Mouse (Mus musculus): ENCODE data around the gene Acvr1c. TPM values are rescaled to one million over a fixed set of nuclear protein-coding genes. Genes with fewer than 3 reads are reported as not detected.

The Acvr1c gene
- total RNA-seq (2014; rRNA removed; ENCODE audit: low replicate concordance), result 0.31 and 0.46 TPM in 2 replicates
- polyA plus RNA-seq (2015; fragmentation: Nextera tagmentation; extraction: Ambion mirVana), result 0.51 and 0.53 TPM in 2 replicates

- TF ChIP-seq EP300 (IDR thresholded peaks at IDR 0.05; ENCODE audit: low read depth) (no peak), CTCF (IDR thresholded peaks at IDR 0.05; ENCODE audit: low read depth) (no peak)
- H3K27ac ChIP-seq (ENCODE audit: low read depth), result no peak within 1 kb of the TSS
- H3K4me2 ChIP-seq (ENCODE audit: low read depth, low read length), result peak within 1 kb of the TSS; percentile 98
- no peaks in the 10 kb centered on the region for H3K36me3 ChIP-seq (replicated peaks; ENCODE audit: control insufficient read depth, insufficient read depth, low read length)
- peak; percentile 85 for ATAC-seq (ENCODE audit: insufficient read depth, low read depth)
- peak within 1 kb of the TSS; percentile 41 for H3K9ac ChIP-seq (replicated peaks; ENCODE audit: low read depth, low read length)
- 1% methylated on average over 55 of the region's 65 CpGs for WGBS
- H3K9me3 ChIP-seq (replicated peaks; ENCODE audit: control insufficient read depth, low read length), result no peaks in the 10 kb centered on the region
- no peaks in the 10 kb centered on the region for H3K4me1 ChIP-seq (ENCODE audit: control insufficient read depth, insufficient read depth)
- DNase-seq (ENCODE audit: low spot score), result peak; percentile 29
- no peaks in the 10 kb centered on the region for H3K27me3 ChIP-seq (ENCODE audit: control insufficient read depth, insufficient read depth, low read length)
- H3K4me3 ChIP-seq (ENCODE audit: low read depth, low read length), result peak within 1 kb of the TSS; percentile 51
Observed at GRCm38 (mm10) chr2:58357414-58358131, at the start of gene Acvr1c. TSS of gene Acvr1c (minus strand) at chr2:58357895.

GRCm38 (mm10) chr2:58403481-58403880 lies 45.8 kb upstream of the Acvr1c start:
- Histone ChIP-seq H3K9me3 (replicated peaks; ENCODE audit: control insufficient read depth, low read length) (no peaks in the 10 kb centered on the region), H3K27me3 (ENCODE audit: control insufficient read depth, insufficient read depth, low read length) (no peaks in the 10 kb centered on the region), H3K4me2 (ENCODE audit: low read depth, low read length) (no peak overlapping the region), H3K9ac (replicated peaks; ENCODE audit: low read depth, low read length) (no peak overlapping the region), H3K27ac (ENCODE audit: low read depth) (no peak overlapping the region), H3K36me3 (replicated peaks; ENCODE audit: control insufficient read depth, insufficient read depth, low read length) (no peaks in the 10 kb centered on the region), H3K4me1 (ENCODE audit: control insufficient read depth, insufficient read depth) (no peaks in the 10 kb centered on the region), H3K4me3 (ENCODE audit: low read depth, low read length) (no peak overlapping the region)
- ATAC-seq (ENCODE audit: insufficient read depth, low read depth), result no peak
- DNase-seq (ENCODE audit: low spot score), result no peak
- TF ChIP-seq EP300 (IDR thresholded peaks at IDR 0.05; ENCODE audit: low read depth) (no peak), CTCF (IDR thresholded peaks at IDR 0.05; ENCODE audit: low read depth) (no peak)
- 61% methylated on average over 2 of the region's 2 CpGs for WGBS

- no peak overlapping the region for H3K4me3 ChIP-seq (ENCODE audit: low read depth, low read length)
- TF ChIP-seq CTCF (IDR thresholded peaks at IDR 0.05; ENCODE audit: low read depth) (no peak), EP300 (IDR thresholded peaks at IDR 0.05; ENCODE audit: low read depth) (no peak)
- H3K9me3 ChIP-seq (replicated peaks; ENCODE audit: control insufficient read depth, low read length), result no peaks in the 10 kb centered on the region
- H3K9ac ChIP-seq (replicated peaks; ENCODE audit: low read depth, low read length), result no peak overlapping the region
- no peaks in the 10 kb centered on the region for H3K4me1 ChIP-seq (ENCODE audit: control insufficient read depth, insufficient read depth)
- 72% methylated on average over 7 of the region's 7 CpGs for WGBS
- DNase-seq (ENCODE audit: low spot score) (no peak), ATAC-seq (ENCODE audit: insufficient read depth, low read depth) (no peak)
- H3K4me2 ChIP-seq (ENCODE audit: low read depth, low read length), result no peak overlapping the region
- no peaks in the 10 kb centered on the region for H3K36me3 ChIP-seq (replicated peaks; ENCODE audit: control insufficient read depth, insufficient read depth, low read length)
- H3K27ac ChIP-seq (ENCODE audit: low read depth), result no peak overlapping the region
- no peaks in the 10 kb centered on the region for H3K27me3 ChIP-seq (ENCODE audit: control insufficient read depth, insufficient read depth, low read length)
Observed at GRCm38 (mm10) chr2:58388601-58389000, 30.9 kb upstream of the Acvr1c start.

- 72% methylated on average over 5 of the region's 5 CpGs for WGBS
- no peak overlapping the region for H3K4me2 ChIP-seq (ENCODE audit: low read depth, low read length)
- no peak overlapping the region for H3K9ac ChIP-seq (replicated peaks; ENCODE audit: low read depth, low read length)
- no peaks in the 10 kb centered on the region for H3K27me3 ChIP-seq (ENCODE audit: control insufficient read depth, insufficient read depth, low read length)
- no peak for TF ChIP-seq CTCF (IDR thresholded peaks at IDR 0.05; ENCODE audit: low read depth)
- TF ChIP-seq EP300 (IDR thresholded peaks at IDR 0.05; ENCODE audit: low read depth), result no peak
- H3K4me1 ChIP-seq (ENCODE audit: control insufficient read depth, insufficient read depth), result no peaks in the 10 kb centered on the region
- no peak for ATAC-seq (ENCODE audit: insufficient read depth, low read depth)
- H3K27ac ChIP-seq (ENCODE audit: low read depth), result no peak overlapping the region
- no peak overlapping the region for H3K4me3 ChIP-seq (ENCODE audit: low read depth, low read length)
- no peak for DNase-seq (ENCODE audit: low spot score)
- H3K36me3 ChIP-seq (replicated peaks; ENCODE audit: control insufficient read depth, insufficient read depth, low read length), result no peaks in the 10 kb centered on the region
- H3K9me3 ChIP-seq (replicated peaks; ENCODE audit: control insufficient read depth, low read length), result no peaks in the 10 kb centered on the region
Observed at GRCm38 (mm10) chr2:58380020-58380419, 22.3 kb upstream of the Acvr1c start.

GRCm38 (mm10) chr2:58379475-58379874 lies 21.8 kb upstream of the Acvr1c start:
- Histone ChIP-seq H3K4me1 (ENCODE audit: control insufficient read depth, insufficient read depth) (no peaks in the 10 kb centered on the region), H3K27me3 (ENCODE audit: control insufficient read depth, insufficient read depth, low read length) (no peaks in the 10 kb centered on the region), H3K27ac (ENCODE audit: low read depth) (no peak overlapping the region), H3K36me3 (replicated peaks; ENCODE audit: control insufficient read depth, insufficient read depth, low read length) (no peaks in the 10 kb centered on the region), H3K9me3 (replicated peaks; ENCODE audit: control insufficient read depth, low read length) (no peaks in the 10 kb centered on the region), H3K4me2 (ENCODE audit: low read depth, low read length) (no peak overlapping the region), H3K9ac (replicated peaks; ENCODE audit: low read depth, low read length) (no peak overlapping the region), H3K4me3 (ENCODE audit: low read depth, low read length) (no peak overlapping the region)
- DNase-seq (ENCODE audit: low spot score) (no peak), ATAC-seq (ENCODE audit: insufficient read depth, low read depth) (no peak)
- 86% methylated on average over 1 of the region's 1 CpGs for WGBS
- TF ChIP-seq CTCF (IDR thresholded peaks at IDR 0.05; ENCODE audit: low read depth) (no peak), EP300 (IDR thresholded peaks at IDR 0.05; ENCODE audit: low read depth) (no peak)
